Mouse (Mus musculus): Measurements from ENCODE around the gene Adcy9. TPM values are rescaled to one million over a fixed set of nuclear protein-coding genes. Genes with fewer than 3 reads are reported as not detected.

The Adcy9 gene
- polyA plus RNA-seq (2014; fragmentation: Illumina TruSeq; extraction: RNeasy Lipid Tissue Mini Kit (QIAGEN cat#74804); ENCODE audit: low replicate concordance), result 0.89 TPM

DNA sequence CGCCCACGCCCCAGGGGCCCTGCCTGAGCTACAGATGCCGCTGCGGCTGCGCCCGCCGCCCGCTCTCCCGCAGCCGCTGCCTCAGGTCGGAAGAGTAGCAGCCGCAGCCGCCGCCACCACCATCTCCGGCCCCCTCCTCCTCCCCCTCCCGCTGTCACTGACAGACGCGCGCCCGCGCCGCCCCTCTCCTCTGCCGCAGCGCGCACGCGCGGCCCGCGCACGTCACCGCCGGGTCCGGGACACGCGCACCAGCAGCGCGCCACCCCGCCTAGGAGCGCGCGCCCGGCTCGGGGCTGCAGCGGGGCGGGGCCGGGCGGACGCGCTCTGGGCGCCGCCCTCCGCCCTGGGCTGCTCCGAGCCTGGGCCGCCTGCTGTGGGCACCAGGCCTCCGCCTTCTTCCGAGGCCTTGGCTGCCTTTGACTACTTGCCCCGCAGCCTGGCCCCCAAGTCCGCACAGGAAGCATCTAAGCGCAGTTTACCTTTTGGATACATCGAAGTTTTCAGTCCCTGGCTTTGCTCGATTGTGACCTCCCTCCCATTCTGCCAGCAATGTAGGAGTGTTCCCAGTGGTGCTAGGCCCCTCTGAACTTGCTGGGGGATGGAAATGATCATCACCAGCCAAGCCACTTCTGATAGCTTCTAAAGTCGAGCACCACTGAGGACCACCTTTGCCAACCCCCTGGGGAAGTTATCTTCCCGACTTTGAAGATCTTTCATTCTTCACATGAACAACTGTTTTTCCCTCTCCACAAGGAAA lies at the start of gene Adcy9:
Adcy9 (minus strand) TSS at position 201 of the 757 bp plus-strand sequence.

Other genes with a start within 250 kb of the Adcy9 start
- 10.8 TPM for gene Crebbp, start 206.5 kb downstream of the Adcy9 start, polyA plus RNA-seq (2014; fragmentation: Illumina TruSeq; extraction: RNeasy Lipid Tissue Mini Kit (QIAGEN cat#74804); ENCODE audit: low replicate concordance)
- 1.8 TPM for gene Srl, start 121.3 kb upstream of the Adcy9 start, polyA plus RNA-seq (2014; fragmentation: Illumina TruSeq; extraction: RNeasy Lipid Tissue Mini Kit (QIAGEN cat#74804); ENCODE audit: low replicate concordance)
- 2.0 TPM for gene Tfap4, start 139.4 kb upstream of the Adcy9 start, polyA plus RNA-seq (2014; fragmentation: Illumina TruSeq; extraction: RNeasy Lipid Tissue Mini Kit (QIAGEN cat#74804); ENCODE audit: low replicate concordance)
- 0.56 TPM for gene Glis2, start 174.2 kb upstream of the Adcy9 start, polyA plus RNA-seq (2014; fragmentation: Illumina TruSeq; extraction: RNeasy Lipid Tissue Mini Kit (QIAGEN cat#74804); ENCODE audit: low replicate concordance)
- gene Pam16, start 204.5 kb upstream of the Adcy9 start, polyA plus RNA-seq (2014; fragmentation: Illumina TruSeq; extraction: RNeasy Lipid Tissue Mini Kit (QIAGEN cat#74804); ENCODE audit: low replicate concordance), result 8.9 TPM
- 0.48 TPM for gene Vasn, start 219.4 kb upstream of the Adcy9 start, polyA plus RNA-seq (2014; fragmentation: Illumina TruSeq; extraction: RNeasy Lipid Tissue Mini Kit (QIAGEN cat#74804); ENCODE audit: low replicate concordance)
- 18.0 TPM for gene Dnaja3, start 219.5 kb upstream of the Adcy9 start, polyA plus RNA-seq (2014; fragmentation: Illumina TruSeq; extraction: RNeasy Lipid Tissue Mini Kit (QIAGEN cat#74804); ENCODE audit: low replicate concordance)

All from small intestine, adult 10 weeks (tissue).